Mouse (Mus musculus): Measurements from ENCODE around the gene Prkcd.

GRCm38 (mm10) chr14:30572253-30572652 is 53.8 kb downstream of the Prkcd start:
- TF ChIP-seq CTCF (IDR thresholded peaks at IDR 0.05; ENCODE audit: extremely low read depth, insufficient read length, insufficient replicate concordance, low read depth, low read length) (no peak), POLR2A (IDR thresholded peaks at IDR 0.05; ENCODE audit: low read depth, low read length) (no peak)

Data from small intestine, adult 2 months (tissue).